Mouse (Mus musculus) kidney, adult 9 months (tissue): ENCODE measurements around the gene Ing2.

ENCODE experiments used
- DNase-seq: peaks from one replicate; pipeline ENCODE4 v3.0.0; 2022

Ing2 gene

DNA sequence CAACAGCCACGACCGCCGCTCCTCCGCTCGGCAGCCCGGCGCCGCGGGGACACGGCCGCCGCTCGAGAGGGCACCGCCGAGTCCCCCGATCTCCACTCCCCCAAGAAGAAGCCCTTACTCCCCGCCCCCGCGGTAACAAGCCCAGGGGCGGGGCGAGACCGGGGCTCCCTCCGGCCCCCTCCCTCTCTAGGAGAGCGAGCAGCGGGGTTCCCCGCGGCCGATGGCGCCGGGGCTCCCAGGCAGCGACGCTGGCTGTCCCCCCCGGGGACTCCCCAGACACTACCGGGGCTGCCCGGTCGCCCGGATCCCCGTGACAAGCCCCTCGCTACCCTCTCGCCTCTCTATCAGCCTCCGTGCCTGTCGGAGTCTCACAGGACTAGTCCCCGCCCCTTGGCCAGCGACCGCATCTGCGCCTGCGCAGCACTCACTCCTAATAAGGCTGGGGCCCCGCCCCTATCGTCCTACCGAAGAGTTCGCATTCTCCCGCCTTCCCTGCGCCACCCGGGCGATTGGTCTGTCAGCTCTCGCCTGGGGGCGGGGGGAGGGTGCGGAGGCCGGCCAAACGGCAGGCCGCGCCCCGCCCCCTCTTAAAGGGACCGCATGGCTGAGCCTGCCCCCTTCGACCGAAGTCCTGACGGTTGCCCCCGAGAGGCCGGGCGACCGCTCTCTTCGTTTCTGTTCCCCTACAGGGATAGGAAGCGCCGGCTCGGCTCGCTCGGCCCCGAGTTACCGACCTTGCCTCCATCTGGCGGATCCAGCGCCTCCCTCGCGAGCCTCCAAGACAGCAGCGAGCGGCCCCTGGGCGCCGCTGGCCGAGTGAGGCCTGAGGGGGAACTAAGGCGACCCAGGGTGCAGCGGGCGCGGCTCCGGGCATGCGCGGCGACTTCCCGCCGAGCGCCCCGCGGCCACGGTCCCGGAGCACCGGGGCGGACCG, at the start of gene Ing2:
TSS of gene Ing2 (minus strand) at position 780 of the 934 bp plus-strand sequence.
- DNase-seq: peak; percentile 100

GRCm38 (mm10) chr8:47721609-47722008, 46.3 kb upstream of the Ing2 start:
- no peak for DNase-seq

DNA sequence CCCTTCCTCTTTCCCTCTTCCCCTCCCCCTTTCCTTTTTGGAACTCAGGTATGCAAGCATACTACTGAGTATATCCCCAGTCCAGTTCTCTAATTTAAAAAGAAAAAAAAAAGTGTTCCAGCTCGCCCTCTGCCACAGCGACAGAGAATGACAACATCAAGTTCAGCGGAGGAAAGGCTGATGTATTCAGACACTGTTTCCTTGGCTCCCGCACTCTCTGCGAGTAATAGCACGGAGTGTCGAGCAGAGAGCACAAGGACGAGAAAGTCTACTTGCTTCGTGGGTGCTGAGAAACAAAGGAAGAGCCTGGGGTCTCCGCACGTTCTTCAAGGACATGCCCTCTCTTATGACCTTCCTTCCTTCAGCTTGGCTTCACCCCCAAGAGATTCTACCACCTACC, 43.3 kb upstream of the Ing2 start:
- no peak for DNase-seq

GRCm38 (mm10) chr8:47713761-47714745, 38.7 kb upstream of the Ing2 start, which contains the start of gene Cdkn2aip:
Gene Cdkn2aip (minus strand): TSS chr8:47713932.
- DNase-seq: peak; percentile 95

DNA sequence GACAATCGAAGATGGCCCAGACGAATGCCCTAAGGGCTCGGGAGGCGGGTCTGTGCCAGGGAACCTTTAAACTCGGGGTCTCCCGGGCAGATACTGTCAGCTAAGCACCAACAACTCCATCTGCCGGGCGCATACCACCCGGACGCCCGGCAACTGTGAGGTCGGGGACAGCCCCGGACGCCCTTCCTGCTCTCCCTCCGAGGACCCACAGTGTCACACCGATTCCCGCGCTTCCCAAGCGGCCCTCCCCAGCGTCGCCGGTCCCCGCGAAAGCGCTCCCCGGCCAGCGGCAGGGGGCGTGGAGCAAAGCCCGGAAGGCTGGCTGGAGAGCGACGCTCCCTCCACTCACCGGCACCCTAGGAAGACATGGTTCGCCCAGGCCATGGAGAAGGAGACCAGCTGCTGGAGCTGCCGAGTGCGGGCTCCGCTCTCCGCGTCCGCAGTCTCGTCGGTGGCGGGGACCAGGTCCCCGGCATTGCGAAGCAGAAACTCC, 37.9 kb upstream of the Ing2 start:
- DNase-seq: peak; percentile 65

DNA sequence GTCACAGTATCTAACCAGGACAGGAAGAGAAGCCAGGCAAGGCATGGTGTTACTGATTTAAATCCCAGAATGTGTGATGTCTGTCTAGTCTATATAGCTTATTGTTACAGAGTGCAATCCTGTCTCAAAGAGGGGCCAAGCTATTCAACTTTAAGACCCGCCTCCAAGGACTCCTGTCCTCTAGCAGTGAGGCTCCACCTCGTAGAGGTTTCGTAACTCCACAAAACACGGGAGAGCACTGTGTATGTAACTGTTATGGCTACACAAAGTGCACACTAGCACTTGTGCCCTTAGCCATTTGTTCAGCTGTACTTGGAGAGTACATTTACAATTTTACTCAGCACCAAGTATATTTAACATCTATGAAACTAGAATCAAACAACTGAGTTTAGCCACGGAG, 32.8 kb upstream of the Ing2 start:
- DNase-seq: peak; percentile 22

GRCm38 (mm10) chr8:47706746-47707145, 31.4 kb upstream of the Ing2 start:
- DNase-seq: peak; percentile 81

GRCm38 (mm10) chr8:47702333-47702732, 27.0 kb upstream of the Ing2 start:
- DNase-seq: no peak

DNA sequence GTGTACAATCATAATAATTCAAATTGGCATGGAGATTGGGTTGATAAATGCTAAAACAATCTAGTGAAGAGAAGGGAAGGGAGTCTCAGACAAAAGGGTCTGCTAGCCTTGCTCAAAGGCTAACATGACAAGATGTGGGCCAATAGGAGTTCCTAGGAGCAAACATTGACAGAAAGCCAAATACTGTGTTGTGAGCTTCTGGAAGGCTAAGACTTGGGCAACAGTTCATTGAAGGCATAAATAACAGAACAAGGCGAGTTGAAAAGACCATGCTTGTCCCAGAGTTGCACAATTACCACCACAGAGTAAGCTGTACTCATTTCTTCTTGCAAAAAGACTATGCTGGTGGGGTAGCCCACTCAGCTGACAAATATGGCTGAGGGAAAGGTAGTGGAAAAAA, 22.3 kb upstream of the Ing2 start:
- no peak for DNase-seq

DNA sequence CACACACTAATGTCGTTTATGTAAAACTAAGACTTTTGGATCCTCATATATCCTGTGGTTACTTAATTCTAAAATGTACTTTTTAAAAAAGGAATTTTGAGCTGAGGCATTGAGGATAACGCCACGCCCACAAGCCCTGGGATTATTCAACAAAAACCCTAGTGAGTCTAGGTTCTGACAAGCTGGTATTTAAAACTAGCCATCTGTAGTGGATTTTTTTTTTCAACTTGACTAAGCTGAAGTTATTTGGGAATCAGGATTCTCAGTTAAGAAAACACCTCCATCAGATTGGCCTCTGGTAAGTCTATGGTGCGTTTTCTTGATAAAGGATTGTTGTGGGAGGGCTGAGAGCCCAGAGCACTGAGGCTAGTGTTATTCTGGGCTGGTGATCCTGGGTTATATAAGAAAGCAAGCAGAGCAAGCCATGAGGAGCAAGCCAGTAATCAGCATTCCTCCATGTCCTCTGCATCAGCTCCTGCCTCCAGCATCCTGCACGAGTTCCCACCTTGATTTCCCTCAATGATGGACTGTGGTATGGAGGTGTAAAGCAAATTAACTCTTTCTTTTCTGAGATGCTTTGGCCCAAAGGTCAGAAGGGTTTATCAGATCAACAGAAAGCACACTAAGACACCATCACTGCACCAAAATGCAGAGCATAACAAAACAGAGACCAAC, 20.2 kb upstream of the Ing2 start:
- no peak for DNase-seq

- DNase-seq: peak; percentile 87
Observed at GRCm38 (mm10) chr8:47693119-47693518, 17.8 kb upstream of the Ing2 start.

DNA sequence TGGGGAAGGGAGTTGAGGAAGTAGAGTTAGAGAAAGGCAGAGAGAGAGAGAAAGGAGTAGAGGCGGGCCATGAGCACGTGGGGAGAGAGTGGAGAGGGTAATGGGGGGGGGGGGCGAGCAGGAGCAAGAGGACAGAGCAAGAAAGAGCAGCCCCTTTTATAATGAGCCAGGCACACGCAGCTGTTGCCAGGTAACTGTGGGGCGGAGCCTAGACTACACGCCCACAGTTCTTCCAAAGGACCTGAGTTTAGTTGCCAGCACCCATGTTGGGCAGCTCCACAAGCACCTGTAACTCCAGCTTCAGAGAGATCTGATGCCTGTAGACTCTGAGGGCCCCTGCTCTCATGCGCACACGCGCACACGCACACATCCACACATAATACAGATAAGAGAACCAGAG, 16.5 kb upstream of the Ing2 start:
- no peak for DNase-seq

- no peak for DNase-seq
Observed at GRCm38 (mm10) chr8:47691303-47691702, 15.9 kb upstream of the Ing2 start.

- peak; percentile 22 for DNase-seq
Observed at GRCm38 (mm10) chr8:47690674-47691078, 15.3 kb upstream of the Ing2 start.

- peak; percentile 20 for DNase-seq
Observed at GRCm38 (mm10) chr8:47689704-47690326, 14.5 kb upstream of the Ing2 start.

GRCm38 (mm10) chr8:47684441-47684840, 9.1 kb upstream of the Ing2 start:
- no peak for DNase-seq

GRCm38 (mm10) chr8:47683994-47684393, 8.6 kb upstream of the Ing2 start:
- no peak for DNase-seq

- DNase-seq: no peak
Observed at GRCm38 (mm10) chr8:47680306-47680705, 5.0 kb upstream of the Ing2 start.

- DNase-seq: no peak
Observed at GRCm38 (mm10) chr8:47679603-47680002, 4.2 kb upstream of the Ing2 start.

GRCm38 (mm10) chr8:47676631-47677030, 1.3 kb upstream of the Ing2 start:
- DNase-seq: no peak

GRCm38 (mm10) chr8:47676224-47676623, 868 bp upstream of the Ing2 start:
- no peak for DNase-seq

GRCm38 (mm10) chr8:47675786-47676185, 430 bp upstream of the Ing2 start:
- DNase-seq: no peak
